Mouse (Mus musculus): ENCODE results near the gene Mst1r. TPM values are rescaled to one million over a fixed set of nuclear protein-coding genes. Genes with fewer than 3 reads are reported as not detected.
A peak's percentile ranks its signal among the peaks of the same experiment; 100 is the strongest.

Gene Mst1r
- 0.02 TPM for polyA plus RNA-seq (2012; fragmentation: generic; extraction: Trizol)
- long read RNA-seq, experiment 1, result 0 reads
- long read RNA-seq, experiment 2, result 0 reads

DNA sequence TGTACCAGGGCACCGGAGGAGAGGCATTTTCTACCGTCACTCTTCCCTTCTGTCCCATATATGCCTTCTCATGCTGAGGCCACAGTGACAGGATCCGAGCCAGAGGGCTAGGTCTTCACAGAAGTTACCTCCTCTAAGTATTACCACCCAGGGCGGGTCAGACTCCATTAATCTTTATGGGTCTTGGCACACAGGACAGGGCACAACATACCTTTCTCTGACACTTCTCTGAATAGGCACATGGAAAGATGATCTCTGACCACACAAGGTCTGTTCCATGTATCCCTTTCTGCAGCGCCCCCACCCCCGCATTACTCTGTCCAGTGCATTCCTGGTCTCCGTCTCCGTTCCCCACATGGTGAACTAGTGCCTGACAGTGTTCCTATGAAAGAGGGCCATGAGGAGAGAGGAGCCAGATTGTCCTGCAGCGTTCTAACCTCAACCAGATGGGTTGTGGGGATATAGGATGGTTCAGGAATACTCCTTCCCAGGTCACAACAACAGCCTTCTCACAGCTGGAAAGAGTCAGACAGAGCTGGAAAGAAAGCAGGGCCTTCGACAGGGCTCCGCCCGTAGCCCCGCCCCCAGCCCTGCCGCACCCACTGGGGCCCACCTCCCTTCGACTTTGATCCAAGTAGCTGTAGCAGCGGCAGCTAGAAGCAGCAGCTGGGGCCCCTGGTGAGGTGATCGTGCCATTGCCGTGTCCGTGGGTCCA, at the start of gene Mst1r:
Gene Mst1r (plus strand): TSS at position 622 of the 715 bp plus-strand sequence.
- TF ChIP-seq MAX (IDR thresholded peaks at IDR 0.05) (no peak), USF1 (IDR thresholded peaks at IDR 0.05; ENCODE audit: low read depth) (no peak), CEBPB (IDR thresholded peaks at IDR 0.05; ENCODE audit: low read depth) (no peak), CTCF (IDR thresholded peaks at IDR 0.05; ENCODE audit: control insufficient read depth, insufficient read depth, insufficient read length) (no peak)
- Histone ChIP-seq H3K79me2 (ENCODE audit: control insufficient read depth, insufficient read depth) (no peaks in the 10 kb centered on the region), H3K79me3 (ENCODE audit: low read depth) (no peaks in the 10 kb centered on the region), H3ac (ENCODE audit: control insufficient read depth, insufficient read length, low read depth) (no peak within 1 kb of the TSS), H3K4me3 (ENCODE audit: insufficient read depth, poor library complexity, severe bottlenecking) (no peak within 1 kb of the TSS), H3K36me3 (ENCODE audit: control insufficient read depth, insufficient read depth) (no peaks in the 10 kb centered on the region), H3K27me3 (ENCODE audit: control insufficient read depth, insufficient read depth, insufficient read length) (no peaks in the 10 kb centered on the region)

DNA sequence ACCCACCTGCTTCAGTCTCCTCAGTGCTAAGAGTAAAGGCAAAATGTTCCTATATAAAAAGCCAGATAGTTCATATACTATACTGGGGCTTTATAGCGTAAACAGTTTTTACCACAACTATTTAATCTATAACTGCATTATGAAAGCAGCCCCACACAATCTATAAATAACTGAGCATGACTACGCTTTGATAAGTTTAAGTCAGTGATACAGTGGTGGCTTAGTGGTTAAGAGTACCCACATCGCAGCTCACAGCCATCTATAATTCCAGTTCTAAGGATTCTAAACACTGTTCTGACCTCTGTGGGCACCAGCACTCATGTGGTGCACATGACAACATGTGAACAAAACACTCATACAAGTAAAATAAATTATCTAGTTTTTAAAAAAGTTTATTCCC, 48.3 kb upstream of the Mst1r start:
- Histone ChIP-seq H3K27me3 (ENCODE audit: control insufficient read depth, insufficient read depth, insufficient read length) (no peaks in the 10 kb centered on the region), H3K4me3 (ENCODE audit: insufficient read depth, poor library complexity, severe bottlenecking) (no peak overlapping the region), H3K79me2 (ENCODE audit: control insufficient read depth, insufficient read depth) (peaks cover 100% of the 10 kb centered on the region), H3ac (ENCODE audit: control insufficient read depth, insufficient read length, low read depth) (no peak overlapping the region), H3K36me3 (ENCODE audit: control insufficient read depth, insufficient read depth) (peaks cover 30% of the 10 kb centered on the region), H3K79me3 (ENCODE audit: low read depth) (peaks cover 57% of the 10 kb centered on the region)
- TF ChIP-seq FOSL1 (IDR thresholded peaks at IDR 0.05; ENCODE audit: insufficient read depth, low read length, poor library complexity, severe bottlenecking) (no peak), MYOD1 (IDR thresholded peaks at IDR 0.05; ENCODE audit: control insufficient read depth, insufficient read length, low read depth) (no peak), USF1 (IDR thresholded peaks at IDR 0.05; ENCODE audit: low read depth) (no peak), CEBPB (IDR thresholded peaks at IDR 0.05; ENCODE audit: low read depth) (no peak), MYOG (IDR thresholded peaks at IDR 0.05; ENCODE audit: control insufficient read depth, extremely low read depth, insufficient read length) (no peak), CTCF (IDR thresholded peaks at IDR 0.05; ENCODE audit: control insufficient read depth, insufficient read depth, insufficient read length) (no peak), MAX (IDR thresholded peaks at IDR 0.05) (no peak)

DNA sequence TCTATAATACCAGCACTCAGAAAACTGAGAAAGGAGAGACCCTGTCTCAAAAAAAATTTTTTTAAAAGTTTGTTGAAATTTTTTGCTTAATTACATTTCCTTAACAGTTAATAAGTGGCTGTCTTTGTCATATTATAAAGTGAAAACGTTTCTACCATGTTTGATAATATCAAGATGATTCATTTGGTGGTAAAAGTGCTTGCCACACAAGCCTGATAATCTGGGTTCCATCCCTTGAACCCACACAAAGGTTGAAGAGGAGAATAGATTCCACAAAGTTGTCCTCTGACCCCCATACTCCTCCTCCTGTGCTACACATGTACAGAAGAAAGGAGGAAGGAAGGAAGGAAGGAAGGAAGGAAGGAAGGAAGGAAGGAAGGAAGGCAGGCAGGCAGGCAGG, 42.2 kb upstream of the Mst1r start:
- no peaks in the 10 kb centered on the region for H3K27me3 ChIP-seq (ENCODE audit: control insufficient read depth, insufficient read depth, insufficient read length)
- H3K79me3 ChIP-seq (ENCODE audit: low read depth), result peaks cover 79% of the 10 kb centered on the region
- H3ac ChIP-seq (ENCODE audit: control insufficient read depth, insufficient read length, low read depth), result no peak overlapping the region
- peaks cover 17% of the 10 kb centered on the region for H3K36me3 ChIP-seq (ENCODE audit: control insufficient read depth, insufficient read depth)
- H3K4me3 ChIP-seq (ENCODE audit: insufficient read depth, poor library complexity, severe bottlenecking), result no peak overlapping the region
- peaks cover 100% of the 10 kb centered on the region for H3K79me2 ChIP-seq (ENCODE audit: control insufficient read depth, insufficient read depth)
- TF ChIP-seq MAX (IDR thresholded peaks at IDR 0.05) (no peak), CTCF (IDR thresholded peaks at IDR 0.05; ENCODE audit: control insufficient read depth, insufficient read depth, insufficient read length) (no peak), MYOG (IDR thresholded peaks at IDR 0.05; ENCODE audit: control insufficient read depth, extremely low read depth, insufficient read length) (no peak), FOSL1 (IDR thresholded peaks at IDR 0.05; ENCODE audit: insufficient read depth, low read length, poor library complexity, severe bottlenecking) (no peak), USF1 (IDR thresholded peaks at IDR 0.05; ENCODE audit: low read depth) (no peak), MYOD1 (IDR thresholded peaks at IDR 0.05; ENCODE audit: control insufficient read depth, insufficient read length, low read depth) (no peak), CEBPB (IDR thresholded peaks at IDR 0.05; ENCODE audit: low read depth) (no peak)

DNA sequence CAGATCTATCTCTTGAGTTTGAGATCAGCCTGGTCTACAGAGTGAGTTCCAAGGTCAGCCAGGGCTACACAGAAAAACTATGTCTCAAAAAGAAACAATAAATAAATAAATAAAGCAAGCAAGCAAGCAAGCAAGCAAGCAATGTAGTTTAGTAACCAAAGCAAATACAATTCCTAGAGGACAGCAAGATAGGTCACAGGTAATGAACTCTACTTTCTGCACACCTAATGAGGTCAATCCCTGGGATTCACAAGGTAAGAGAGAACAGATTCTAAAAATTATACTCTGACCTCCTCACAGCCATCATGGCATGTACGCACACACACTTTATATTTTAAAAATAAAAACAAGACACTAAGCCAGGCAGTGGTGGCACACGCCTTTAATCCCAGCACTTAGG, 40.6 kb upstream of the Mst1r start:
- Histone ChIP-seq H3K4me3 (ENCODE audit: insufficient read depth, poor library complexity, severe bottlenecking) (no peak overlapping the region), H3ac (ENCODE audit: control insufficient read depth, insufficient read length, low read depth) (no peak overlapping the region), H3K79me2 (ENCODE audit: control insufficient read depth, insufficient read depth) (peaks cover 100% of the 10 kb centered on the region), H3K79me3 (ENCODE audit: low read depth) (peaks cover 85% of the 10 kb centered on the region), H3K36me3 (ENCODE audit: control insufficient read depth, insufficient read depth) (peaks cover 12% of the 10 kb centered on the region), H3K27me3 (ENCODE audit: control insufficient read depth, insufficient read depth, insufficient read length) (no peaks in the 10 kb centered on the region)
- TF ChIP-seq CTCF (IDR thresholded peaks at IDR 0.05; ENCODE audit: control insufficient read depth, insufficient read depth, insufficient read length) (no peak), CEBPB (IDR thresholded peaks at IDR 0.05; ENCODE audit: low read depth) (no peak), MYOD1 (IDR thresholded peaks at IDR 0.05; ENCODE audit: control insufficient read depth, insufficient read length, low read depth) (no peak), MAX (IDR thresholded peaks at IDR 0.05) (no peak), MYOG (IDR thresholded peaks at IDR 0.05; ENCODE audit: control insufficient read depth, extremely low read depth, insufficient read length) (no peak), USF1 (IDR thresholded peaks at IDR 0.05; ENCODE audit: low read depth) (no peak), FOSL1 (IDR thresholded peaks at IDR 0.05; ENCODE audit: insufficient read depth, low read length, poor library complexity, severe bottlenecking) (no peak)

DNA sequence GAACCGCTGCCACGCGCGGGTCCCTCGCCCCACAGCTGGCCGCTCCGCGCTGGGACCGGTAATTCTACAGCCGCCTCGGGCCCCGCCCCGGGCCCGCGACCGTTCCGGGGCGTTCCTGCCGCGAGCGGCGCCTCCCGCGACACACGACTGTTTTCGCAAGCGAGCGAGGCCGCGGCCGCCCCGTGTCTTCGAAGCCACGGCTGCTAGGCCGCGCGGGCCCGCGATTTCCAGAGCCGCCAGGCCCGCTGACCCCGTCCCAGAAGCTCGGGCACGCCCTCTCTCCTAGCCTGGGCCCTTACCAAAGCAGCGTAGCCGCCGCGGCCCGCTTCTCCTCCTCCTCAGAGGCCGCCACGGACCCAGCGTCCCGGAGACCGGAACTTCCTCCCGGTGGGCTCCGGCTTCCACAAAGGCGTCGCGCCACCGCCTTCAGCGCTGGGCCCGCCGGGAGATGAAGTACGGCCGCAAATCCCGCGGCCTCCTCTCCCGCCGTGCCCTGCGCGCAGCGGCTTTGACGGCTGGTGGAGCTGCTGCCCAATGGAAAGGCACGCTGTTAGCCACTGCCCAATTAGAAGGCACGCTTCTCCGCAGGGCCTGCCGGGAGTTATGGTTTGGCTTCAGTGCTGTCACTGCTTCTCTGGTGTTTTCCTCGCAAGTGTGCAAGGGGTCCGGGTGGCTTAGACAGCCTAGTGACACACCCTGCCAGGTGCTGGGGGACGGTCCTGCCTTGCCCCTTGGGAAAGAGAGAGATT, 34.1 kb upstream of the Mst1r start:
- Histone ChIP-seq H3K36me3 (ENCODE audit: control insufficient read depth, insufficient read depth) (peaks cover 7% of the 10 kb centered on the region), H3K79me3 (ENCODE audit: low read depth) (peaks cover 45% of the 10 kb centered on the region), H3K79me2 (ENCODE audit: control insufficient read depth, insufficient read depth) (peaks cover 49% of the 10 kb centered on the region), H3K4me3 (ENCODE audit: insufficient read depth, poor library complexity, severe bottlenecking) (peak overlapping the region; percentile 82), H3ac (ENCODE audit: control insufficient read depth, insufficient read length, low read depth) (peak overlapping the region; percentile 91), H3K27me3 (ENCODE audit: control insufficient read depth, insufficient read depth, insufficient read length) (no peaks in the 10 kb centered on the region)
- no peak for TF ChIP-seq FOSL1 (IDR thresholded peaks at IDR 0.05; ENCODE audit: insufficient read depth, low read length, poor library complexity, severe bottlenecking)
- no peak for TF ChIP-seq CTCF (IDR thresholded peaks at IDR 0.05; ENCODE audit: control insufficient read depth, insufficient read depth, insufficient read length)
- no peak for TF ChIP-seq USF1 (IDR thresholded peaks at IDR 0.05; ENCODE audit: low read depth)
- no peak for TF ChIP-seq MYOG (IDR thresholded peaks at IDR 0.05; ENCODE audit: control insufficient read depth, extremely low read depth, insufficient read length)
- peak; percentile 26 for TF ChIP-seq MAX (IDR thresholded peaks at IDR 0.05)
- TF ChIP-seq CEBPB (IDR thresholded peaks at IDR 0.05; ENCODE audit: low read depth), result no peak
- peak; percentile 42 for TF ChIP-seq MYOD1 (IDR thresholded peaks at IDR 0.05; ENCODE audit: control insufficient read depth, insufficient read length, low read depth)

All from C2C12 (cell line).